Mouse (Mus musculus) CD8-positive naive resting alpha-beta T cell, adult 2 months (primary cell): ENCODE data around the gene Gm14632.
"Not testable (repeated sequence)": the region's sequence is repeated elsewhere in the genome, so short reads cannot be mapped to it uniquely, and the experiment has no call there.

Source experiments
- DNase-seq, 2 experiments: peaks; one replicate each; pipeline ENCODE4 v3.0.0; 2022; ENCODE audit warnings: low read depth in 2 of 2, low spot score in 2 of 2

The Gm14632 gene

GRCm38 (mm10) chrX:30329472-30329871, at the start of gene Gm14632:
Gene Gm14632 (plus strand): TSS chrX:30329772.
- not testable (repeated sequence) for DNase-seq
